Mouse (Mus musculus): ENCODE measurements around the gene Shoc2.
A peak's percentile ranks its signal among the peaks of the same experiment; 100 is the strongest.
"Not testable (repeated sequence)": the region's sequence is repeated elsewhere in the genome, so short reads cannot be mapped to it uniquely, and the experiment has no call there.

Shoc2 gene

DNA sequence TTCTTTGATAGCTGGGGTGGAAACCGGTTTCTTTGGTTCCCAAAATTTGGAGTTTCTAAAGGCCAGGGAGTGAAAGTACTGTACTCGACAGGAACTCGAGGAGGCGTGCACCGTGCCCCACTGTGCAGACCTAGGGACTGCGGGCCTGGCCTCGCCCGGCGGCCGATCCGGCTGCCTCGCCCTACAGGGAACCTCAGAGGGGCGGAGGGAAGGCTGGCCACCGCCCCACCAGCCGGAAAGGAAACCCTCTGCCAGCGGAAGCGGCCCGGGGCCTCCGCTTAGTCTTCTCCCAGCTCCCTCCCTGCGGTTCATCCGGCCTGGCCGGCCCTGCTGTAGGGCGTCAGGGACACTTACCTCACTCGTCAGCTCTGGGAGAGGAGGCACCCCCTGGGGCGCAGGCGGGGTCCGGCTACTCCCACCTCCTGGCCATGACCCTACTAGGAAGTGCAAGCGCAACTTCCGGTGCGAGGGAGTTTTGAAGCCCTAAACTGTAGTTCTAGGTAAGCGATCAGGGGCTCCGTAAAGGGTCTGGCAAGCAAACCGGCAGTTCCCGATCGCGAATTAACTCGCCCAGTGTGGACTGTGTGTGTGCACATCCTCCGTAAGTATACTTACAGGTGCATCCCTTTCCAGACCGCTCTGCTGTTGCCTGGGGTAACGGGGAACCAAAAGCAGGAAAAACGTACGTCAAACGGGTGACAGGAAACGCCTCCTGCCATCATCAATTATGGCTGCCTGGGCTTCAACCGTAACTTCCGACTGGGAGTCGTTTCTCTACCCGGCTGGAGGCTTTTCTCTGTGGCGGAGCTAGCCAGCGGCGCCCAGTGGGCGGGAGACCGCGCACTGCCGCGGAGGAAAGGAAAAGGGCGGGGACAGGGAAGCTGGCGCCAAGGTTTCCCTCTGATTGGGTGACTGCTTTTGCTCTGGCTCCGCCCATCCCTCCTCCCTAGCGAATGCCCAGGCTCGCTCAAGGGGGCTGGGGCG is at the start of gene Shoc2, which contains the start of gene Bbip1:
Shoc2 (plus strand) TSS at position 505 of the 984 bp plus-strand sequence.
Bbip1 (minus strand) TSS at position 826 of the 984 bp plus-strand sequence.
- peak; percentile 100 for DNase-seq

DNA sequence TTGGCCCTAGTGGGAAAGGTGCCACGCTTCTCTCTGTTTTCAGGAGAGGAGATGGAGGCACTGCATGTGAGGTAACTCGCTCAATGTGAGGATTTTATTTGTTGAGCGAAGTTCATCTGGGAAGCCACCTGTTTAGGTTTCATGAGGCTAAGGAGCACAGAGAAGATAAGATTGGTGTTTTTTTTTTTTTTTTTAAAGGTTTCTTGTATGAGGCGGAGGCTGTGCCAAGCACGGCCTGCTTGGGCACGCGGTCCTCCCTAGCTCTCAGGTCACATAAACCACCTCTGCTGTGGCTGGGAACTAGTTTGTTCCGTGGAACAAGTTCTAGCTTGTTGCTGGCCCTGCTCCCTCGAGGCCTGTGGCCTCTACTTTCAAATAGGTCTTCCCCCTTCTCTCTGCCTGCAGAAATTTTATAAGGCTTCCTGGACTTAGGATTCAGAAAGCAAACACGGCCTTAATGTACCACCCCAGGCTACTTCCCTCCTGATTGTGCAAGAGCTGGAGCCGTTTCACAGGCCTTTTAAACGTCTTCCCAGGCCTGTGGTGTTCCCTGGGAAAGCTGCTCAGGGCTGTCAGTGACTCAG is 49.5 kb upstream of the Shoc2 start:
- DNase-seq, result peak; percentile 68

DNA sequence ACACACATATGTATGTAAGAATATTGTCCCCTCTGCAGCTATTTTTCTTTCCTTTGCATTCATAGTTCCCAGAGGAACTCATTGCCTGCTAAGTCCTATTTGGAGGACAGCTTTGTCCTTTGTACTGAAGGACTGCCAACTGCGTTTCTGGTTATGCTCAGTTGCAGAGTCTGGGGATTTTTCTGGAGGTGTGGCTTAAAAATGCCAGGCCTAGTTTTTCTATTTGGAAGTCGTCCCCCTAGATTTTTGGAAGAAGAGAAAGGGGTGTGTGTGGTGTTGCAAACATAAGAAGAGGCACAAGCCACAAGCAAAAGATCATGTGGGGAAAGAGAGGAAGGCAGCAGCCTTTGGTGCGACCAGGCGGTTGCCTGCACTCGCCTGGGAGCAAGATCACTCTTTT is 46.1 kb upstream of the Shoc2 start:
- no peak for DNase-seq

DNA sequence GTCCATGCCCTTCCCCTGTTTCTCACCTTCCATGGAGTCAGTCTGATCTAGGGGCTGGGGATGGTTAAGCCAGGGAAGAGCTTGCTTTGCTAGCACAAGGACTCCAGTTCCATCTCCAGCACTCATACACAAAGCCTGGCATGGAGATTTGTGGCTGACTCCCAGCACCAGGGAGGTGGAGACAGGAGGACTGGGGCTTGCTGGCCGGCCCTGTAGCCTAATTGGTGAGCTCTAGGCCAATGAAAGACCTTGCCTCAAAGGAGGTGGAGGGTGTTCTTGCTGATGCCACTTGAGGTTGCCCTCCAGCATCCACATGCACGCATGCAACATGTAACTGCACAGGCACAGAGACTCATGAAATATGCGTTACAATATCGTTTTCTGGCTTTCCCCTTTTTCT is 45.6 kb upstream of the Shoc2 start:
- DNase-seq, result no peak

DNA sequence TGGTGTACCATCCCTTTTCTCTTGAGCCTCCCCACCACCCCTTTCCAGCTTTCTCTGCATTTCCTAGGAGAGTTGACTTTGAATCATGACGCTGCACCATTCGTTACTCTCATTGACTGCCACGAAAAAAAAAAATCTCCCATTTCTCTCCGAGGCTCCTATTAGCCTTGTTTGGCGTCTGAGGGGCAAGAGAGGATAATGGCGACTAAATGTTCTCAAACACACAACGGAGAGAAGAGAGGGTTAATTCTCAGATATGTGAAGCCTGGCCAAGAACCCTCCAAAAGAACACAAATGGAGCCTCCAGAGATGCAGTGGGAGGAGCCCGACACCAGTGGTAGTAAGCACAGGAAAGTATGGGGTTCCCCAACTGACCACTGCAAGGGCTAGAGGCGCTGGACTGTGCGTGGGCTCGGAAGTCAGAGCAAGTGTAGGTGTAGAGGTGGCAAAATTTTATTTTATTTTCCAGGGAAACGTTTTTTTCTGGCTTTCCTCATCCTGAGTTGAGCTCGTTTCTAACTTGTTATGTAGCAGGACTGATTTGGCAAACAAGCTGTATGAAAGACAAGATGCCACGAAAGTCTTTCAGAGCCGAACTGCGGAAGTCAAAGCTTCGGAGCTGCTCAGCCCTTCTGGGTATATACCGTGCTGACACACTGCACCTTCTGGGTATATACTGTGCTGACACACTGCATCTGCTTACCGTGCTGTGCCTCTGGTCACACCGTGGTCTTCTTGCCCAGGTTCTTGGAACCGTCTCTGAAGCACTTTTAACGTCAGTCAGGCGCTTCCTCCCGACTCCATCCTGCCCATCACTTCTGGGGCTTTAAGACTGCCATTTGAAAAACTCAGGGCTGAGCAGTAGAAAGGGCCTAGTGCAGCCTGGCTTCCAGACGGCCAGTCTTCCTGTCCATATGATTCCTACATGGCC is 44.9 kb upstream of the Shoc2 start:
- DNase-seq, result no peak

DNA sequence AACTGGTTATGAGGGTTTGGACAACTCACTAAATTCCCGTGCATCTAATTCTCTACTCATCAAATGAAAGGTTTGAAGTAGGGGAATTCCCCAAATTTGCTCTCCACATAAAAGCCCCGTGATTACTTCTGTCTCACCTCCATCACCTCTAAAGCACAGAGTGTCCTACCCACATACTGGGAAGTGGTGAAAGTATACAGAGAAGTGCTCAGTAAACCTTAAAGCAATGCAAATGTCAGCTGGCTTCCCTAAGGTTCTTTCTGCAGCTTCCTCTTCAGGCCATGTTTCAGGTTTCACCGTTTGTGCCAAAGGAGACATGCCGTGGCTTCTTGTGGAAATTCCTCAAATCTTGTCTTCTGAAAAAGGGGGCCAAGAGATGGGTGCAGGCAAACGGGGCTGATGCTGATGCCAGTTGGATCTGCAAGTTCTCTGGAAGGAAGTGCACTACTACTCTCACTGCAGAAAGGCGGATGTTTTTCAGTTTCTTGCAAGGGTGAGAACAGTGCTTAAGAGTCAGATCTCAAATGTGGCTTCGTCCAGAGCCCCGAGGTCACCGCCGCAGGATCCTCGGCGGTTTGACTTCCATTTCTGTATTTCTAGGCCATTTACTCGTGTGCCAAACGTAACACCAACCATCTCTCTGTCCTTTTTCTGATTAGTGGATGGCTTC is 44.0 kb upstream of the Shoc2 start:
- no peak for DNase-seq

DNA sequence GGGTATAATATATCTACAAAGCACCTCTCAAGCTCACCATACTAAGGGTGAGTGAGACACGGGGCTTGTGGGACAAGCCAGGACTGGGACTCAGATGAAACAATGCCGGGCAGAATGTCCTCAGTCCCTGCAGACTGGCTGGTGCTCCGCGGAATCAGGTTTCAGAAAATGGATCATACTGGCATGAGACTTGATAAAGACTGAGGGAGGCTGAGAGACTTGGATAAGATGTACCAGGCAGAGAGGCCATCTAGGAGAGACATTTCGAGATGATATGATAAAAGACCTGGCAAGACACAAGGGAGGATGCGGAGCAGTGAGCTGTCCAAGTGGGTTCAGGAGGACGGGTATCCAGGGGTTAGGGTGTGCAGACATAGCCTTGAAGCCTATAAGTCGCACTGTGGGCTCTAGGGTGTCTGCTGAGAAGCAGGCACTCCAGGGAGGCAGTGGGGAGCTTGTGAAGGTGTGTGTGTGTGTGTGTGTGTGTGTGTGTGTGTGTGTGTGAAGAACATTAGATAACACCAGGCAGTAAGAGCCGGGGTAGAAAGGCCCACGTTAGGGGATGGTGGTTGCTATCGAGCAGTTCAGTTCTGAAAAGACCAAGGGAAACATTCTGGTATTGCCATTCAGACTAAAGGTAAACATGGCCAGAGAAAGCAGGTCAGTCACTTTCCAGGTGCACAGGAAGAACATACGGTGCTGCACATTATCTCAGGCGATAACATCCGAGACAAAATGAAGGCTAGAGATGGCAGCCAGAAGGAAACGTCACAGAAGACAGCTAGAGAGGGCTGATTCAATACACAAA is 42.0 kb upstream of the Shoc2 start:
- DNase-seq, result no peak

DNA sequence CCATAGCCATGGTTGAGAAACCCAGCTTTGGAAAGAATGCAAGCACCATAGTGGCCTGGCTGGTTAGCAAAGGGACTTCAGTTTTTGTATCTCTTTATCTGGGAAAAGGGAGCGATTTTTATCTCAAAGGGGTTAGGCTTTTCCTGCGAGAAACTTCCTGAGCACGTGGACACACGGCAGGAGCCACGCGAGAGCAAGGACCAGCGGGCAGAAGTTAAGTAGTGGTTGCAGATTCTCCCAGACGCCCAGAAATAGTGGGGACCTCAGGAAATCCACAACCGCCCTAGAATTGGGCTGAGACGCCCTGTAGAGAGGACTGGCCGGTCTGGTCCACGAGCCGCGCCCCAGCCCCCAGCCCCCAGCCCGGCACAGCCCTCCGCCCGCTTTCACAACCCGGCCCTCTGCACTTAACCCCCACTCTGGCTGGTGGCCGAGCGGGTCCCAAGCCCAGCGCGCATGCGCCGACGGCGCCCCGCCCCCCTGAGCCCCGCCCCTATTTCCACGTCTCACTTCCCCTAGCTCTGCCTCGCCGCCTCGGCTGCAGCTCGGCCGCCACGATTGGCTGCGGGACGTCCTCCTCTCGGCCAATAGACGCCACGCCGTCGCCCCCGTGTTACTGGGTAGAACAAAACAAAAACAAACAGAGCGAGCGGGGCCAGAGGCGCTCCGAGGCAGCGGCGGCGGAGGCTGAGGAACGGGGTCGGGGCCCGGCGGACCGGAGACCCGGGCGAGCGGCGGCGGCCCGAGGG is 41.2 kb upstream of the Shoc2 start:
- DNase-seq, result peak; percentile 97

DNA sequence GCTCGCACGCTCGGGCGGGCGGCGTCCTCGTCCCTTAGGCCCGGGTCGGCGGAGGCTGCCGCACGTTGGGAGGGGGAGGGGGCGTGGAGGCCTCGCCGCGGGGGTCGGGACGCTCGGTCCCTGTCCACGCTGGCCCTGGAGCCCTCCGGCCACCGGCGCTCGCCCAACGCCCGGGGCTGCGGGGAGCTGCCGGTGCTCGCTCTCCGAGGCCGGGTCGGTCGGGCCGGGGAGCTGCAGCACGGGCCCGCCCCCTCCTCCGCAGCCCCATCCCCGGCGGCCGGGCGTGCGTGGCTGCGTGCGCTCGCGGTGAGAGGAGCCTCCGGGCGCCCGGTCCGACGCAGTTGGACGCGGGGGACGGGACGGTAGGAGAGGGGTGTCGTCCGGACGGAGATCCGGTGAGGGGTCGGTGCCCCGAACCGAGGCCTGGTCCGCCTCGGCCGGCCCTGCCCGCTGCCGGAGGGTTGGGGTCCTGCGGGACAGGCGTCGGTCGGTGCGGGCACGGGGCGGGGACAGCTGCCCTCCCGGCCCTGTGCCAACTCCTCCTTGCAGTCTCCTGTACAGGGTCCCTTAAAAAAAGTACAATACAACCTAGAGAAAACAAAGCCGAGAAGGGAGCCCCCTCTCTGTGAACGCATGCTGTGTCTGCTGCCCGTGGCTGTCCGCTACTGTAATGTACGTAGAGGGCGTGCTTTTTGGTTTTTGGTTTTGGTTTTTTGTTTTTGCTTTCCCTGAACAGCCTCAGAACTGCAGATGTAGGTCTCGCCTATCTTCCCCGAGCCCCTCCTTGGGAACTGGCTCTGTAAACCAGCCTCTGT is 40.4 kb upstream of the Shoc2 start:
- DNase-seq, result peak; percentile 70

DNA sequence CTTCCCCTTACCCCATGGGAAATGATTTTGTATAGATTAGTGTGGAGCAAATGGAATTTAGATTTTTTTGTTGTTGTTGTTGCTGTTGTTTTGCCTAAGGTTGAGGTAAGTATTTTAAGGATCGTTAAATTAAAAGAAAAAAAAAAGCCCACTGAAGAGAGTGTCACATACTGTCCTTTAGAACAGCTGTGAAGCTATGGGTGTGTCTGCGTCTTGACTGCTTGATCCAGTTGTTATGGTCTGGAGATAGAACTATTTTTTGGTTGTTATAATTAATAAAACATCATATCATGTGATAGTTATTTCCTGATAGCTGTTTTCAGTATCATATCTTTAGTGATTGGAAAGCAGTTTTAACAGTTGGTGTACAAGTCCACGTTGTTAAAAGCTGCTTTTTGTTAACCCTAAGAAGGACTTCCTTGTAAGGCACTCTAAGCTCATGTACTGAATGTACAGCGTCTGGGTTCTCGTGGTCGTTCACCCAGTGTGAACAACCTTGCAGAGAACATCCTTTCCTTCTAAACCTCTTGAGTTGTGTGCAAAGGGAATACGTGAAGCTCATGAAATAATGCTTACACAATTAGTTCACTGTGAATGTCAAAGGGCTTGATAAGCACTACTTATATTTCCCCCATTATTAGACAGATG is 39.1 kb upstream of the Shoc2 start:
- no peak for DNase-seq

DNA sequence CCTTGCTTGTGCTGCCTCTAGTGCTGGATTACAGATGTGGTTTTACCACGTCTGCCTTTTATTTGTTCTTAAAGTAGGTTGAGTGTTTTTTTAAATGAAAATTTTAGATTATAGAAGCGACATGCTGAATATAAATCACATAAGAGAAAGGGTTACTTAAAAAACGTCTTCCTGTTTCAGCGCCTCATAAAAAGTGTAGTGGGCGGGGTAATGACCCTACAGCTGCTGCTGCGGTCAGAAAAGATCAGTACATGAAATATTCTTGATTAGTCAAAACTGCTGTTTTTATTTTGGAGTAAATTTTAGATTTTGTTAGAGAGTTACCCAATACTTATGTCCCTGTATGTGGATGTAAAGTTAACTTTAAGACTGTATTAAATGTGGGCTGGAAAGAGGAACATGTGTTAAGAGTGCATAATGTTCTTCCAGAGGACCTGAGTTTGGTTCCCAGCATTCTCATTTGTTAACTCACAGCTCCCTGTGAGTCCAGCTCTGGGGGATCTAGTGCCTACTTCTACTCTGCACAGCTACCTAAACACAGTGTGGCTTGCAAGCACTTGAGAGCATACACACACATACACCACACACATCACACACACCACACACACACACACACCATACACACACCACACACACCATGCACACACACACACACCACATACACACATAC is 37.9 kb upstream of the Shoc2 start:
- no peak for DNase-seq

DNA sequence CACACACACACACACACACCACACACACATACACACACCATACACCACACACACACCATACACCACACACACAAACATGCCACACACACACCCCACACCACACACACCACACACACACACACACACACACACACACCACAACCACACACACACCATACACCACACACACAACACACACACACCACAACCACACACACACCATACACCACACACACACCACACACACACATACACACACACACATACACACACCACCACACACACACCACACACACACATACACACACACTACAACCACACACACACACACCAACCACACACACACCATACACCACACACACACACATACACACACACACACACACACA is 37.4 kb upstream of the Shoc2 start:
- DNase-seq, result not testable (repeated sequence)

DNA sequence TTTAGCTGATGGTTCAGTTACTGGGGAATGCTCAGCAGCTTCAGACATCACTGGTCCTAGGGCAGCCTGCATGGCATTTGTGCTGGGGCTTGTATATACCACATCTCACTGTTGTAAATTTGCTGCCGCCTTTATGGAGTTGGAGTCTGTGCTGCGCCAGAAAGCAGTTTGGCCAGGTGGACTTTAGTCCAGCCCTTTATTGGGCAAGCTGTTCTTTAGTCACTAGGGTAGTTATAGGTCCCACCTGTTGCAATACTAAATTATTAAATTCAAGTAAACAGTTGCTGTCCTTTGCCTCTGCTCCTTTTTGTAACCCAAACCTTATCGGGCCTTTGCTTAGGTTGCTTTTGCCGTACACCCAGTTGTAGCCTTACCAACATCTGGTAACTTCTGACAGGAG is 29.2 kb upstream of the Shoc2 start:
- DNase-seq, result no peak

DNA sequence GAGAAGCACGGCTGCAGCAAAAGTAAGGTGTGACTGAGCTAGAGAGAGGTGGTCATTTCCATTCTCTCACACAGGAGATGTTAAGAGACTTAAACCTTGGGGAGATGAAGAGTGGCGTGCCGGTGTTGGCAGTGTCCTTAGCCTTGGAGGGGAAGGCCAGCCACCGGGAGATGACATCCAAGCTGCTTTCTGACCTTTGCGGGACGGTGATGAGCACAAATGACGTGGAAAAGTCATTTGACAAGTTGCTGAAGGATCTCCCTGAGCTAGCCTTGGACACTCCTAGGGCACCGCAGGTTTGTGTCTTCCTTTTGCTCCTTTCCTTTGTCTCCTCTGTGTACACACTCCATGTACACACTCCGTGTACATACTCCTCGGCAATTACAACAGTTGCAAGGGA is 24.6 kb upstream of the Shoc2 start:
- no peak for DNase-seq

DNA sequence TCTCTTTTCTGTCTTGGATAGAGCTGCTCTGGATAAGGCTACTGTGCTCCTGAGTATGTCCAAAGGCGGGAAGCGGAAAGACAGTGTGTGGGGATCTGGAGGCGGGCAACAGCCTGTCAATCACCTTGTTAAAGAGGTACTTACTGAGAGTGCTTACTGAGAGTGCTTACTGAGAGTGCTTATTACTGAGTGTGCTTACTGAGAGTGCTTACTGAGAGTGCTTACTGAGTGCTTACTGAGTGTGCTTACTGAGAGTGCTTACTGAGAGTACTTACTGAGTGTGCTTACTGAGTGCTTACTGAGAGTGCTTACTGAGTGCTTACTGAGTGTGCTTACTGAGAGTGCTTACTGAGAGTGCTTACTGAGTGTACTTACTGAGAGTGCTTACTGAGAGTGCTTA is 22.1 kb upstream of the Shoc2 start:
- peak; percentile 50 for DNase-seq

DNA sequence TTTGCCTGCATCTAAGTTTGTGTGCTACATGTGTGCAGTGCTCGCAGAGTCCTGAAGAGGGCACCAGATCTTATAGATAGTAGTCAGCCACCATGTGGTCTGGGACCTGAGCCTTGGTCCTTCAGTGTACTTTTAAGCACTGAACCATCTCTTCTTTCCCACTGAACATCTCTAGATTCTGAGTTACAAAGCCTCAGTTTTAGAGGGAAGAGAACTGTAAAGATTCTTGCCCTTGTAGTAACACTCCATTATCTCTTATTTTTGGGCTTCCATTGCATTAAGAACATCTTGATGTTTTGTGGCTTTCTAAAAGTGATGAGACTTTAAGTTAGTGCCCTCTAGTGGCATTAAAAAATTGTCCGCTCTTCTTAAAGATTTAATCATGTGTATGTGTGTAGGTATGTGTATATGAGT is 18.8 kb upstream of the Shoc2 start:
- peak; percentile 66 for DNase-seq

DNA sequence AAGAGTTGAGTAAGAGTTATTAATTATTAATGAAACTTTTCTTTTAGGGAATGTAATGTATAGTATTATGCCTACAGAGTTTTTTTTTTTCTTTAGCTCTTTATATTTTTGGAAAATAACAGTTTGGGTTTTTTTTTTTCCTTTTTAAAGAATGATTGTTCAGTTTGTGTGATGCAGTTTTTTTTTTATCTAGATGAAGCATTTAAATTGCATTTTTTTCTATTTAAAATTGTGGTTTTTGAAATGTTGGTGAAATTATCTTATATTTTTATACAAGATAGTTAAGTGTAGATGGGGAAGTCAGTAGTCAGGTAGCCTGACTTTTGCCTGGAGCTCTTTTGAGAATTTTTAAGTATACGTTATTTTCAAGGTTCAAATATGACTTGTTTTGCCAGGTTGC is 17.4 kb upstream of the Shoc2 start:
- no peak for DNase-seq

DNA sequence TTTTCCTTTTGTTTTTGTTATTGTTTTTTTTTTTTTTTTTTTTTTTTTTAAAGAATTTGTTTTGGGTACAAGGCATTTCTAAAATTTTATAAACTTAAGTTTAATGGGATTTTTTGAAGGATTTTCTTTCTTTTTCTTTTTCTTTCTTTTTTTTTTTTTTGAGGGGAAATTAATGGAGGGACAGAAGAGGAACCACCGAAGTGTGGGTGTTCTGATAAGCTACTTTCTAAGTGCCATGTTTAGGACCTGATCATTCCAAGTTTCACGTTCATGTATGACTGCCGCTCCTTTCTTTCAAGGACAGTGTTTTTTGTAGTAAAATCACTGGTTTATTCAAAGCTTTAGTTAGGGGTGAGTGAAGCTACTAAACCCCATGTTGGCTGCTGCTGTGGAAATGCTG is 14.9 kb upstream of the Shoc2 start:
- DNase-seq, result no peak

DNA sequence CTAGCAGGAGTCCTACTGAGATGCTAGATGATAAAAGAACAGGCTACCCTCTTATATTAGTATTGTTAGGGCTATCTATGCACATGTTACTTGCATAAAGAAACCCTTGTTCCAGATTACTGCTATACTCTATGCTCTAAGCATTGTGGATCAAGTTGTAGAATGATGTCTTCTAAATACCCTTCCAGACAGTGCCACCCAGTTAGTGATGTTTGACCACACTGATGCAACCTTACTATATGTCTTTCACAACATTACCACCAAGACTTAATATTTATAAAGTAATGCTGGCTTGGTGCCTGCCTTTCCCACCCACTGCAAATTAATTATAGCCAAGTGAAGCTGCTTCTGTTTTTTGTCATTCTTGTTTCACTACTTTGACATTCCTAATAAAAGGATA is 11.1 kb upstream of the Shoc2 start:
- DNase-seq, result no peak
